Mouse (Mus musculus) cerebellum, postnatal 10 days (tissue): ENCODE measurements at regions not wholly inside any gene's neighbourhood (a gene's known extent, or its start where the extent isn't known, plus 50 kb on each side); places are given as distances from the start of the nearest gene placed in this dataset.

Experiments used
- DNase-seq, 2 experiments: peaks; one replicate each; pipeline ENCODE4 v3.0.0; 2021; ENCODE audit warnings: mixed read lengths in 2 of 2

DNA sequence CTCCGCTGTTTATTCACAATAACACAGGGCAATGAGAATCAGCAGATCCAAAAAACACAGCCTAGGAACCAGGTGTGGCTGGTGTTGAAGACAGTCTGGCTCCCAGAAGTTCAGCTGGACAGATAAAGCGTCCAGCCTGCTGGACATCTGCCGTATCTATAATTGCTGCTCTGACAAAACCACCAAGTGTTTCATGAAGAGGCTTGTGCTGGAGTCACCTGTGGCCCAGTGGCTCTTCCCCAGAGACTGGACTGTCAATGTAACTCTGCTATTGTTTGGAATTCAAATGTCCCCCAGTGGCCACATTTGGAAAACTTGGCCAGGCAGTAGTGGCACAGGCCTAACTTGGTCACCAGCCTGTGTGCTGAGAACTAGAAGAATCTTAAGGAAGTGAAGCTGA lies 247.0 kb upstream of the Cited2 start:
- no peak for DNase-seq

DNA sequence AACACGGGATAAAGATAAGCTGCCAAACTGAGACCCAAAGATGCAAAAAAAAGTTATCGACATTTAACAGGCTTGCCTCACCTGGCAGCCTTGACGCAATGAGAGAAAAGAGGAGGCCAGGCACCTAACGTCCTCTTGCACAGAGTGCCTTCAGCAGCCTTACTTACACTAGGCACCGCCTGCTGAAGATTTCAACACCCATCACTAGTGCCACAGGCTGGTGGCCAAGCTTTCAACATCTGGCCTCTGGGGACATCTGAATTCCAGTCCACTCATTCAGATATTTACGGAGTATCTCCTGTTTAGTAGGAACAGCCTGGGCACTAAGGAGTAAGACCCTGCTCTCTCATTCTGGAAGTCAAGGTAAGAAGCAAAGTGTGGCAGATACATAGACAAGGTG lies 246.3 kb upstream of the Cited2 start:
- DNase-seq = no peak

DNA sequence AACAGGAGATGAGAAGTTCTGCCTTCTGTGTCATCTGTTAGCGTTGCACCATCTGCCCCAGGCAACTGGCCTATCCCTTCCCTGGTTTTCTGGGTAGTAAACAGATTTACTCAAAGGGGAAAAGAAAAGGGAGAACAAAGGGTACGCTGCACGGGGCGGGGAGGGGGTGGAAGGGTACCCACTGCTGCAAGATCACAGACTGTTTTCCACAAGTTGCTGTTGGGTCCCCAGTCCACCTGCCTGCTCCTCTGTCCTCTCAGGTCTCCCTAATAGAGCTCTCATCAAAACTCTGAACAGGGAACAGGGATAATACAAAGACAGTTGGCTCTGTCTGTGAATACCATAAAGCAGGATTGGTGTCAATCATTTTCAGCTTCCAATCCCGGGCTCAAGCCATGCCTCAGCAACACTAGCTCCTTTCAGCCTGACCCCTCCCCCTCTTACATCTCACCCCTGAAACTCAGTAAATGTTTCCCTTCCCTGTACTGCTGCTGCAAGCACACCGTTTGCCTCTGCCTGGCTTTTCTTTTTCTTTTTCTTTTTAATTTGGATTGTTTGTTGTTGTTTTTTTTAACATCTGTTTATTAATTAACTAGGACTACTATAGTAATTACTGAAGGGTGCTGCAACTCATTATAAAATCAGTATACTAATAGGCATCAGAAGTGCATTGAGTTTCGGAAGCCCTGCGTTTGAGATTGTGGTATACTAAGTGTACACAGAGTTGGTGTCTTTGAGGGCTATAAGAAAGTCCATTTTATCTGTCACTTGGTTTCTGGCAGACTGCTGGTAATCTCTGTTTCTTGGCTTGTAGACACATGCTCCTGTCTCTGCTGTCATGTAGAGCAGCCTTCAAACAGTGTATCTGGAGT lies 244.0 kb upstream of the Cited2 start:
- peak; percentile 27 to 36 for DNase-seq

DNA sequence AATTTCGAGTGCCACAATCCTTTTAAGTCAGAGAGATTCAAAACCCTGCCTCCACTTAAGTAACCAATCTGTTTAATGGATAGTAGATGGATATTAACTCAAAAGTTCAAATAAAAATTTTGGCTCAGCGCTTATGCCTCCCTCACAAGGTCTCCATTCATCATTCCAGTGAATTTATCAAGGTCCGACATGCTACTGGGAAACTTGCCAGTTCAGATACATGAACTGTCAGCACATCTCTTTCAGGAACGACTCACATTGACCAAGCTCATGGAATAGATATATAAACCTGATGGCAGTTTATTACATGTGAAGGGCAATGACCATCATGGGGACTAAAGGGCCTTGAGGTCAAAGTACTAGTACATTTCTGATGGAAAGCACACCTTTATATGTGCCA lies 240.3 kb upstream of the Cited2 start:
- no peak for DNase-seq

DNA sequence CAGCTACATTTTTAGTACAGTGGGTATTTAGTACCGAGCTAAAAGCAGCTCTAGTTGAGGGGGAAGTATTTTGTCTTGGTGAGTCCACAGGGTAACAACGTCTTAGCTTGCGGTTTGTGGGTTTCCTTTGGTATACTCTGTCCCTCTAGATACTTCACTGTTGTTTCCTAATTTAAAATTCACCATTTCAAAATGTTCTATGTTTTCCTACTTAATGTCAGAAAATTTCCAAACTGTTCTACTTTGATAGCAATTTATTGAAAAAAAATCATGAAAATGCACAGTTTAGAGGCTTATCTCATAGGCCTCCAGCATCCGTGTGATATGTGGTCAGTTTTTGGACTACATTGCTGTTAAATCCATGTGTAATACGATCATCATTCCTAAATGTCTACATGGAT lies 238.0 kb upstream of the Cited2 start:
- no peak for DNase-seq

DNA sequence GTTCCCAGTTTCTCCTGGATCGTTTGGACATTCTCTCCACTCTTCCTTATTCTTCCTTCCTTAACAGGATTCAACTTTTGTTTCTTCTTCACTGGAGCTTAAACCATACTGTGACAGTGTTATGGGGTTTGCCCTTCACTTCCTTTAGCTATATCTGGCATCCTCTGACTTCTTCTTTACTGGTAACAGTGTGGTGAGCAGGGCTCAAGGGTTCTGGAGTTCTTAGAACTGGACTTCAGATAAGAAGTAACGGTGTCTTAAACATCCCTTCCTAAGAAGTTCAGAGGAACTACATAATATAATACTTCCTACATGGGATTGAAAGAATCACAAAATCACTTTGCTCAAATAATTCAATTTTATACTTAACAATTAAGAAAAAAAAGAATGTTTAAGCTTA lies 237.5 kb upstream of the Cited2 start:
- no peak for DNase-seq

DNA sequence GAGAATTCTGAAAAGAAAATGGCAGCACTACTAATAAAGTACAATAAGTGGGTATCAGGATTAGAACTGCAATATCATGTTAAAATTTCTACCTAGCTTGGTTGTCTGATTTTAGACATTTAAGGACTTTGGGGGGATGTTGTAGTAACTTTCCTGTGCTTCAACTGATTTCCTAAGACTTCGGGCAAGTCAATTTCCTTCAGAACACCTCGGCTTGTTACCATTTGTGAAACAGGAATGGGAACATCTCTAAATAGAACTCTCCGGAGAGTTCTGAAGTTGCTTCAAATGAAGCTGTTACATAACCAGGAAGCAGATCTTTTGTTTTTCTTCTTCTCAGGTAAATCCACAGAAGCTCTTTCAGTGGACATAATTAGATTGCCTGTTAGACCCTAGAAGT lies 237.0 kb upstream of the Cited2 start:
- DNase-seq = no peak

DNA sequence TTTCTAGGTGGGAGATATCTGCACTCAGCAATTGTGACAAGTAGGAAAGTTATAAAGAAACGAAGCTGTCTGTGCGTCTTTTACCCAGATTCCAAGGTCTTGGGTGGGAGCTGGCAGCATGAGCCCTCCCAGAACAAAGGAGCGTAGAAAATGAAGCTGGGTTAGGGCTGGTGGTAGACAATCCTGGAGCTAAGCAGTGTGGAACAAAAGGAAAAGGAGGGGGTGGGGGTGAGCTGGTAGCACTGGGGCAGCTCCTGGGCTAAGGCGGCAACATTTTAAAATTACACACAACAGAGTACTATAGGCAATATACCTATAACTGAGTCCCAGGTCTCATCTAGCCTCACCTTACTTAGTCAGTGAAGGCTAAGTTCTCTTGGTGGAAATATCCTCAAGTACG lies 235.6 kb upstream of the Cited2 start:
- DNase-seq = no peak

DNA sequence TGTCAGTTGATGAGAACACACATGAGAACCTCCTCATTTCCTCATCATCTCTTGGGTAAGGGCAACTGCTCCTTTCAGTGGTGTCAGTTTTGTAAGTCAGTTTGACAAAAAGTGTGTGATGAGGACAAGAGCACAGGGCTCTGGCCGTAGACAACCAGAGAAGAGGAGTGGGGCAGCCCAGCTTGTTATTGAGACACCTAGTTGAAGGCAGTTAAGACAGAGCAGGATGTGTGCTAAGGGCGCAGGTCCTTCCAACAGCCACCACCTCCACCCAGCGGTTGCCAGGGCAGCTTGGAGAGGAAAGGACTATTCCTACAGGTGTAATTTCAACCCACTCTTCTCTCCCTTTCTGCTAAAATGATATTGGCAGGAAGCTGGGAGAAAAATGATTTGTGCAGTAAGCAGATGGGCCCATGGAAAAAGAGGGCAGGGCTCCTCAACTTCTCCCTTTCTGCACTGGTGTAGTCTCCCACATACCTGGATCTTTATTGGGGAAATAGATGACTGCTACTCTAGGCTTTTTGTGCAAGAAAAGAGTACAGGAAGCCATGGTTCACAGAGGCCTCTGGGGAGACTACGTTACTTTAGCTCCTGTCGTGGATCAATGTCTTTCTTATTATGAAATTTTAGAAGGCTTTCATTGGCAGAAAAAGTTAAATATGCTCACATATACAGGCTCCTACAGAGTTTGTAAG lies 231.3 kb upstream of the Cited2 start:
- no peak for DNase-seq

DNA sequence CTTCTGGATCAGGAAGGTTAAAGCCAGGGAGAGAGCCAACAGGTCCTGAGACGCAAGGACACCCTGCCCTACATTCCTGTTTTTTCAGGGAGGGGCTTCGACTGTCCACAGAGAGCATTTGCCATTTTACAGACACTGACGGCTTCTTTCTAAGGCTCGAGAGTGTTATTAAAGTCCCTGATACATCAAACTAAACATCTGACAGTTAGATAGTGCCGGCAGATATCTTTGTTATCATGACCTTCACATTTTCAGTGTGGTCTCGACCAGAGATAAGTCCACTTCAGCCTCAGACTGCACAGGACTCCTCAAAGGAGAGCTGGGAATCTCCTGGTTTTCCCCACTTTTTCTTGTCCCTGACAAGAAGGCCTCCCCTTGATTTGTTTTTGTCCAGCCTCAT lies 229.9 kb upstream of the Cited2 start:
- DNase-seq = no peak

DNA sequence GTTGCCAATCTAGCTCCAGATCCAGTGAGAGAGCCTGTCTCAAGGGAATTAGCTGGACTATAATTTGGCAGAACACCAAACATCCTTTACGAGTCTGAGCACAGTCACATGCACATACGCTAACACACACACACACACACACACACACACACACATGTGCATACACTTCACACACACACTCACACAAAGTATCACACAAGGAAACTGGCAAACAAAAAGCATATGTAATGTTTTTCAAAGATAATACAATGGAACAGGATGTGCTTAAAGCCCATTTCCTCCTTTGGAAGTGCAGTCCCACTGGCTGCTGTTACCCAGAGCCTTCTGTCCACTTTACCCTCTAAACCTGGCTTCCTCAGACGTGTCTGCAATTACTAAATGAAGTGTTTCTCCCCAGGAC lies 226.2 kb upstream of the Cited2 start:
- DNase-seq = no peak

DNA sequence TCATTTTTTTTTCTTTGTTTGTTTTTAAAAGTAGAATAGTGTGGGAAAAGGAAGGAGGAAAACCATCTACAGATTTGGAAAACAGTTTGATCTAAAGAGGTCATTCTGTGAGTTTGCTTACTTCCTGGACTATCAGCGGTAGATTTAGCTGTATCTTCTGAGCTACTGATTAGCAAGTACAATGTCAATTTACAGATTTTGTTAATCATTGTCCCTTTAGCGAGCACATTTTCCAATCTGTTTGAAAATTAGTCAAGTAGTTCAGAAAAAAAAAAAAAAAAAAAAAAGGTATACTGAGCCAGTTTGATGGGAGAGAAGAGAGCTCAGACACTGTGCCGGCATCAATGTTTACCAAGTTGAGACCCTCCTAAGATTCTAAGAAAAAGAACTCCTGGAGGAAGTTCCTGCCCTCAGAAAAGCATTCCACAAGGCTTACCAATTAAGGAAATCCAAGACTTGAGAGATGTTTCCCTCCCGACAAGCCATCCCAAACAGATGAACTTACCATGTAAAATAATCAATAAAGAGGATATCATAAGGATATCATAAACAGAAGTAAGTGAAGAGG lies 212.3 kb upstream of the Cited2 start:
- DNase-seq = no peak

DNA sequence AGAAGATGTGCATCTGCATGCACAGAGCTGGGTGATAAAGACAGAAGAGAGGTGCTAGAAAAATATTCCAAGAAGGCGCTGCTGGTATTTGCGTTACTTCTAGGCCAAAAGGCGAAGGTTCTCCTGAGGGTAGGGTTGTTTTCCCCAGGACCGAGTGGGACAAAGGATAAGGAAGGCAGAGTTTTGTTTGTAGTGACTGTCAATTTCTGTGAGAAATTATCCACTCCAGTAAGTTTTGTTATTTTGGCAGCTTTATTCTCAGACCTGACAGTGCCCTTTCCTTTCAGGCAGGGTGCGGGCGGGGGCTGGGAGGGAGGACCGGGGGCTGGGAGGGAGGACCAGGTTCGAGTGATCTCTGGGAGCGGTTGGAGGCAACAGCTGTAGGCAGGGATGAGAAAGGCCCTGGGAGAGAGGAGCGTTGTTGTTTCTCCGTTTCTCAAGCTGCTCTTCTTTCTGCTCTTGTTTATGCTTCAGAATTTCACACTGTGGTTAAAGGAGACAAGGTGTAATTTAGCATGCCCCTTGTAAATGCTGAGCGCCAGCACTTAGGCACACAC lies 211.2 kb upstream of the Cited2 start:
- peak in 1 of 2 experiments; percentile 11 for DNase-seq

DNA sequence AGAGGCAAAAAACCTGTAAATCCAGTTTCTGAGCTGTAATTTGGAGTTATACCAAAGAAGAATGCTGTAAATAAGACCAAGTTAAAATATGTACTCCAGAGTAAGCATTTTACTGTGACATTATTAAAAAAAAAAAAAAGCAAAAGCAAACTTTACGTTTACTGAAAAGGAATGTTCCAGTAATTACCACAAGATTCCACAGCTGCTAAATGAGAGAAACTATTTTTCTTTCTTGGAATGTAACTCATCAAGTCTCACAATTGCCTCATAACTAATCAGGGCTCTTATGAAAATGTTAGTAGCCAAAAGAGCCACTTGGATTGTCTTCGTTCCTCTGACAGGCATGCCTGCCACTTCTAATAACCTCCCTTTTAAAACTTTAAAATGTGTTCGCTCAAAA lies 210.5 kb upstream of the Cited2 start:
- no peak for DNase-seq

DNA sequence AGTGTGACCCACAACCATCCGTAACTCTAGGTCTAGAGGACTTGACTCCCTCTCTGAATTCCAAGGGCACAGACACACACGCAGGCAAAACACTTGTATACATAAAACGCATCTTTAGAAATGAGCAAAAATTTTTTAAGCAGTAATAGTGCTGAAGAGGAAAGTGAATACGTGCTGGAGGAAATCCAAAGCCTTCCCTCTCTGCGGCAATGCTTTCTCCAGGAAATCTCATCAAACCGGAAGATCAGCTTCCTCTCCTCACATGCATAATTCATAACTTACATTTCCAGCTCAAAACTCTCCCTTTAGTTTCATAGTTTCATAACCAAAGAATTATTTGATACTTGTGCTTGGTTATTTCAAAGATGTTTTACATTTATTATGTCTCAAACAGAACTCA lies 209.3 kb upstream of the Cited2 start:
- no peak for DNase-seq

DNA sequence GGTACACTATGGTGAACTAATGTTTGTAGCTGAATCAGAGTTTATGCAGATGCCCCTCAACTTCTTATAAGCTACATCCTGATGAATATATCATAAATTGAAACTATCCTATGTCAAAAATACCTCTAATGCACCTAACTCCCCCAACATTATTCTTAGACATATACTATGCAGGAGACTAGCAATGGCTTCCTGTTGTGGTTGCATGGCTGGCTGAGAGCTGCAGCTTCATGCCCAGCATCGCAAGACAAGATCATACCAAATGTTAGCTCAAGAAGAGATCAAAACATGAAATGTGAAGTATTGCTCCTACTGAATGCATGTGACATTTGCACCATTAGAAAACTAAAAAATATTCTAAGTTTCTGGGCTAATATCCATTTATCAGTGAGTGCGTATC lies 206.9 kb upstream of the Cited2 start:
- DNase-seq = no peak

DNA sequence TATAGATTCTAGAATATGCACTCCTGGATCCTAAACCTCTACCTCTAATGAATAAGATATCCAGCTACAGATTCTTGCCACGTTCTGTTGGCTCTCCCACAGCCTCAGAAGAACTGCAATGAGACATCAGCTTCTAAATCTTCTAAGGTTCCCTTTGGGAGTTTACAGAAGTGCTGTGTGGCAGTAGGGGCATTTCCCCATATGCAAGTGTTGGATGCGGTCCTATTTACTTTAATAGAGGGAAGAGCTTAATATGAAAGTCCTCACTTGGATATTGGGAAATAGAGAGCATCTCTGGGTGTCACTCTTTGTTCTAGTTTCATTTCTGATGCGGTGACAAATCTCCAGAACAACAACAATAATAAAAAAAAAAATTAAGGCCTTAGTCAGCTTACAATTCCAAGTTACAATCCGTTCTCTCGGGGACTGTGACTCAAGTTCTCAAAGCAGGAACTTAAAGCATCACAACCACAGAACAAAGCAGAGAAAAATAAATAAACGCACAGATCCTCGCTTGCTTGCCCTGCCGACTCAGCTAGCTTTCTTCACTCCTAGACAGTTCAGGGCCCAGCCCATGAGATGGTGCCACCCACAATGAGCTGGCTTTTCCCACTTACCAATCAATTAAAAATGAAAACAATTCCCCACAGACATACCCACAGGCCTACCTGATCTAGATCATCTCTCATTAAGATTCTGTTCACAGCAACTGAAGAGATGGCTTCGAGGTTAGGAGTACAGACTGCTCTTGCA lies 204.4 kb upstream of the Cited2 start:
- DNase-seq = no peak

DNA sequence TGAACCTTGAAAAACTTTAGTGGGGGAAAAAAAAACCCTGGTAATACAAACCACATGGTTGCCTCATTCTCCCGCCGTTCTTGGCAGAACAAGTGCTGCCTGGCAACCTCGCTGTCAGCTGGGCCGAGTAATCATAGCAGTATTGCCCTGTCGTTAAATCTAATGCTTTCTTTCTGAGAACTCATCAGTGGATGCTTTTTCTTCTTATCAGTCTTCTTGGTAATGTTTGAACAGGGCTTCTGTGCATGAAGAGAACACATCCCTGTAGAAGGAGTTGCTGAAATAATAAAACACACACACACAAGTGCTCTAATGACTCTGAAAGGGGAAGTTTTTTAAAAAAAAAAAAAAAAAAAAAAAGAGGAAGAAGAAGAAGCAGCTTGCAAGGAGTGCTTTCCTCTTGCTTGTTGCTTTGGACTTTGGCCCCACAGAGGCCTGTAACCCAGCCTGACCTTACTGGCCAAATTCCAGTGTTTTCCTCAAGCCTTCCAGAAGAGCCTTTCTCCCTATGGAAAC lies 200.9 kb upstream of the Cited2 start:
- peak; percentile 73 to 81 for DNase-seq

DNA sequence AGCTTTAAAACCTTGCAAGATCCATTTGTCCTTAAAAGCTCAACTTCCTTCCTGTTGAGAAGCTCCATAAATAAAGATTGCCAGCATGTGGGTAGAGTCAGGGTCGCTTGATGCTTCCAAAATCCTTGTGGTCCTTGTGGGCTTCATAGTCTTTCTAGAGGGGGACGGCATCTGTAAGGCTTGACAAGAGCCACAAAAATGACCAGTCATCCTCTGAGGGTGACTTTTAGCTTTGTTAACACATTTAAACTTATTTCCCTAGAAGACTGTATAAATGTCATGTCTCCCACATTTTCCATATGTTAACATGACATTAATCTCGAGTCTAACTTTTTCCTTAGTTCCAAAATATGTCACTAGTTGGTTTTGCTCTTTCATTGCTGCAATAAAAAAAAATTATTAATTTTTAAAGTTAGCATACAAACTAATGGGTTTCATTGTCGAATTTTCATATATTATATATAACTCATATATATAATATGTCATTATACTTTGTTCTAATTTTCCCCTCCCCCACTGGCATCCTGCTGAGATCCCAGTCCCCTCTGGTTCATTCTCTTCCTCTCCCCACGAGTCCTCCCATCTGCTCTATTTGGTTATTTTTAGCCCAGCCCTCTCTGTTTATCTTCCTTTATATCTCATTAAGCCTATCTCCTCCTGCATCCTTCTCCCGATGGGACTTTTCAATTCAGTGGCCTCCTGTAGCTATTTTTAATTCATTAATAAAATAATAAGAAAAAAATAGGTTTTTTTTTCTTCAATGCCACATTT lies 199.3 kb upstream of the Cited2 start:
- DNase-seq = peak; percentile 72

DNA sequence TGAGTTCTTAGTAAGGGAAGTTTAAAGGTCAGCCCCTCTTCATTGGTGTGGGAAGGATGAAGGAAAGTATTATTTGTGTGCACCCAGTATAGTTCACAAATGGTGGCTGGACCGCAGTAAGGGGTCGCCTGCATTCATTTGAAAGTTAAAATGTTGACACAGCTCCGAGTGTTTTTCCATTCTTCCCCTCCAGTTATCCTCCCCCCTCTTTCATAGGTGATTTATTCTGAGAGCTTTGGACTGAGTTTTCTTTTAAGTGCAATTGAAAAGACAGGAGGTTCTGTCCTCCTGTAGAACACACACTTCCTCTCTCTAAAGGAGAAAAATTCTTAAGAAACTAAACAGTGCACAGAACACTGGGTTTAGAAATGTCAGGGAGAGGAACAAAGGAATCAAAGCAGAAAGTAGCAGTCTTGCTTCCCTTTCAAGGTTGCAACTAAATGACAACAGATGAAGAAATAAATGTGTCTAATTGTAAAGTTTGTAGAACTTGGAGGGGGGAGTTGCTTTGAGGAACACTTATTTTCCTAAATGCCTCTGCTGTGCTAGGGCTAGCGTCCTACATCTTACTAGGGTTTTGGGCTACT lies 195.8 kb upstream of the Cited2 start:
- DNase-seq = no peak

DNA sequence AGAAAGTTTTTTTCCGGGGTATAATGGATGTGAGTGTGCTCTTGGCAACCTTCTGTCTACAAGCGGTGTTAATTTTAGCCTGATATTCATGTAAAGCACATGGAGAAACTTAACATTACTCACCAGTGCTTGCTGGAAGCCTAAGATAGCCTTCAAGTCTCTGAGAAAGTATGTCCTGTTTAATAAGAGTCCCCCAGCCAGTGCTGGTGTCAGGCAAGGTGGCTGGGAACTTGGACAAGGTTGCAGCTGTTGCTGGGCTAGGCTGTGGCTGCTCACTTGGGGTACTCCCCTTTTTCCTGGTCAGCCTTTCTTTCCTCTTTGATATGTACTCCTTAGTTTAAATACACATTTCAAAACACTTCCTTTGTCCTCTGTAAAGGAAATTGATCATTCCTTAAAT lies 194.9 kb upstream of the Cited2 start:
- no peak for DNase-seq

DNA sequence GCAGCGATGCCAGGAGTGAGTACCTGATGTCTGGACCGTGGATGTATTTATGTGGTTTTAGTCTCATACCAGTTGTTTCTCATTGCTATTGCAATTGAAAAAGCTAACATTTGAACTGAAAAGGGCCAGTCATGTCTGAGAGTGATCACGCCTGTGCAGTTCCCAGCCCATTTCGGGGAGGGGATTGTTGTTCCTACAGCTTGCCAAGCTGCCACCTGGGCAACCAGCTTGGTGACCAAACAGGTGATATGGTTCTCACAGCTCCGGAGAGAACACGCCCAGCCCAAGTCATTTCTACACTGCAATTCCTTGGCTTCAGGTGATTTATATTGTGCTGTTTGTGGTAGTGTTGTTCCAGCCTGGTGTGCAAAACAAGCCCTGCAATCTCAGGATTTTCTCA lies 194.2 kb upstream of the Cited2 start:
- no peak for DNase-seq
